Mouse (Mus musculus) heart, adult 18-20 months (tissue): Measurements from ENCODE around the gene Coro7. TPM values are rescaled to one million over a fixed set of nuclear protein-coding genes. Genes with fewer than 3 reads are reported as not detected.
A peak's percentile ranks its signal among the peaks of the same experiment; 100 is the strongest.
"Not testable (repeated sequence)": the region's sequence is repeated elsewhere in the genome, so short reads cannot be mapped to it uniquely, and the experiment has no call there.

ENCODE experiments used
- DNase-seq, 2 experiments: peaks; one replicate each; pipeline ENCODE4 v3.0.0; 2021 to 2022; ENCODE audit warnings: mixed read lengths in 1 of 2
- total RNA-seq, 2 experiments: library from RNA; stranded (reverse); gene quantifications; 2 replicates each; pipeline ENCODE4 v1.2.3; 2021

Gene Coro7
- total RNA-seq, 2 experiments from 2014 or later = 12.7 to 14.2 TPM

GRCm38 (mm10) chr16:4594814-4595526 is 84.6 kb downstream of the Coro7 start:
- peak in 1 of 2 experiments; percentile 68 for DNase-seq

- peak; percentile 71 to 76 for DNase-seq
Observed at GRCm38 (mm10) chr16:4593971-4594813, 85.4 kb downstream of the Coro7 start, which contains the start of gene Glis2. Gene Glis2, plus strand, starts transcription at chr16:4594713.

DNA sequence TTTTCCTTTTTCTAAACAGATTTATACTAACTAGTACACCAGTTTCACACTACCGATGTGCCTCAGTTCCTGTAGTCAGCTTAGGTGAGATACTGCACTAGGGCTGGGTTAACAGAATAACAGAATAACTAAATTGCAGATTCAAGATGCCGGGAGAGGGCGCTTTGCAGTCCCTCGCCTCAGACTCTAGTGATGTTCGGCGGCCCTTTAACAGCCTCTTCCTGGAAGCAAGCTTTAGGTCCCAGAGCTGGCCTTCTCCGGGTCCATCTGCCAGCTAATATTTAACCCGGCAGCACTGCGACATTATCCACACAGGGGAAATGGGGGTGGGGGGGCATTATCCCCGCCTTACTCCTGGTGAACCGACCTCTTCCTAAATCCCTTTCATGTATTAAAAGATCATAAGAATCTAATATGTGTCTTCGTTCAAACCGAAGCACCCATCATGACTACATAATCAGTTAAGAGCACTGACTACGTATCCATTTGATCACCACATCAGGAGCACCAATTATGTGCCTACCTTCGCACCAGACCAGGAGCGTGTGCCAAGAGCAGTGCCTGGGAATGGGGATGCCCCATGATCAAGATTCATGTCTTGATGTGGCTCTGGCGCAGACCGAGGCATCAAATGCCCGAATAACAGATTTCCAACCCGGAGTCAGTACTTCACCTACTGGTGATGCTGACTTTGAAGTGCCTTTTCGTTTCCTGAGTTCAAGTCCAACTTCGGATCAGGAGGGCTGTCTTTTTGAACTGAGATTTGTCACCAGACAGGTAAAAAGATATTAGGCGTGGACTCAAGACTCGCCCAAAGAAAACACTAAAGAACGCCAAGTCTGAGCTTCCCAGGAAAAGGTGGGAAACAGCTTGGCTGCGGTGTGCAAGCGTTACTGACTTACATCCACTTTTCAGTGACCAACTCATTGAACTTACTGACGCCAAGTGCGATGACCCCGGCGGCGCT is 86.4 kb downstream of the Coro7 start:
- peak; percentile 66 to 76 for DNase-seq

GRCm38 (mm10) chr16:4590236-4590635 is 89.3 kb downstream of the Coro7 start:
- DNase-seq = no peak

- DNase-seq = peak in 1 of 2 experiments; percentile 56
Observed at GRCm38 (mm10) chr16:4587516-4588210, 91.9 kb downstream of the Coro7 start.

DNA sequence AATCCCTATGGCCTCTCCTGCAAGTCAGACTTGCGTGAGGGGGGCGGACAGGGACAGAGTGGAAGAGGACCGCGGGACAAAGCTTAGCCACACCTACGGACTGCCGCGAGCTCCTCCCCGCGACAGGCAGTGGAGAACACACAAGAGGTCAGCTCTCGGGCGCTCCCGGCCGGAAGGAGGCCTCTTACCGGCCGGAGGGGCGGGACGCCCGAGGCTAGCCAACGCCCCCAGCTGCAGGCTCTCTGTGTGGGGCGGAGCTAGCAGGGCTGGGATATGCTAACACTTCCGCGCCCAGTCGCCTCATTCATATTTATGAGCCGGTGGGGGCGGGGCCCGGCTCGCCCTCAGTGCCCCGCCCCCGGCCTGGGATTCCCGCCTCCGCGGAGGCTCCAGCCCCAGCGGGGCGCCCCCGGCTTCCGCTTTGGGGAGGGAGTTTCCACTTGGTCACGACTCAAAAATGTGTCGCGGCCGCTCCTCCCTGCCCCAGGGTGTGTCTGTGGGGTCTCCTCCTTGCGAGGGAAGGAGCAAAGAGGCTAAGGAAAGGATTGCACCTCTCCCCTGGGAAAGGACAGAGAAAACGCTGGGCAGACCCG is 93.0 kb downstream of the Coro7 start:
- DNase-seq = peak; percentile 97 to 99

DNA sequence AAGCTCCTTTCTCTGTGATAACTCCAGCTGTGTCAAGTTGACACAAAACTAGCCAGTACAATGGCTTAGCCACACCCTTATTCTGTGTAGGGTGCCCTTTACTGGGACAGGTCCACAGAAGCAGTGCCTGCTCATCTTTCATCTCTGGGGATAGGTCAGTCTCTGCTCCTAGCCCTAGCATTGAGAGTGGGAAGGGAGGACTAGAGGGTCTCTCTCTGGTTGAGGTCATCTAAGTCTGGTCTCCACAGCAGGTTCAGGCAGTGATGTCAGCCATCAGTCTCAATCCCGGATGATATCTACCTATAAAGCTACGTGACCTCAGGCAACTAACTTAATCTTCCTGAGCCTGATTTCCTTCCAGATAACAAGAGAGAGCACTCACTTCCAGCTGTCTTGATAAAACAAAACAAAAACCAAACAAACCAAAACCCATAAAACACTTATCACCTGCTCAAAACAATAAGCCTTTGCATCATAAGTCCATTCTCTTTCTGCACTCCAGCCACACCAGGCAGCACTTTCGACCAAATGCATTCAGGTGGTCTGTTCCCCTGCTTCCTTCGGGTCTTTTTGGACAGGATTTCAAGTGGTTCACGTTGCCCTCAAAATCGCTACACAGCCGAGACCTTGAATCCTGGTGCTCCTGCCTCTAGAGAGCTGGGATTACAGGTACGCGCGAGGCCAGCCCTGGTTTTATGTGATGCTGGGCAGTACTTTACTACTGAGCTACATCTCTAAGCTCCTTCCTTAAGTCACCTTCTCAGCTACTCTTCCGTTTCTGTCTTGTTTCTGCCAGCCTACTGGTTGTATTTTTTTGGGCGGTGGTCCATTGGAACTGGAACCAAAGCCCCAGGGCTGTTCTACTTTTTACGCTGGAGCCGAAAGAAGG is 93.7 kb downstream of the Coro7 start:
- no peak for DNase-seq

DNA sequence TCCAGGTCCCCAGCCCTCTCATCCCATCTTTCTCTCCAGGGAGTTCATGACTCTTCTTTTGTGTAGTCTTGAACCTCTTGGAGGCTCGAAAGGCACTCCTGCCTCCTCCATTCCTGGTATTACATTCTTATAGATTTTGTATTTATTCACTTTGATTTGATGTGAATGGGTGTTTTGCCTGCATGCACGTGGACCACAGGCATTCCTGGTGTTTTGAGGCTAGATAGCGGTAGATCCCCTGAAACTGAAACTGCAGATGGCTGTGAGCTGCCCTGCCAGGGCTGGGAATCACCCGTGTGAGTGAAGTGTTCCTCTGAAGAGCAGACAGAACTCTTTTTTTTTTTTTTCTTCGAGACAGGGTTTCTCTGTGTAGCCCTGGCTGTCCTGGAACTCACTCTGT is 95.1 kb downstream of the Coro7 start:
- no peak for DNase-seq

DNA sequence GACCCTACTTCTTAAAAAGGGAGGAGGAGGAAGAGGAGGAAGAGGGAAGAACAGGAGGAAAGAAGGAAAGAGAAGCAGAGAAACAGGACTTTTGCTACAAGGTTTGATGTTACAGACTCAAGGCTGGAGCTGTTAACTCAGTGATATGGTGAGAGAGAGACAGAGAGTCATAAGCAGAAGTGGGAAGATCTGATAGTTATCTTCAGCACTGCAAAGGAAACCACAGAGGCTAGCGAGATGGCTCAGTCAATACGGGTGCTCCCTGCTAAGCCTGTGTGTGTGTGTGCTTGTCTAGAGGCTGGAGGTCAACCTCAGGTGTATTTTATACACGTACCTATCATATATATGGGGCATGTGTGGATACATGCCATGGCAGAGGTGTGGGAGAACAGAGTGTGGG is 95.8 kb downstream of the Coro7 start:
- DNase-seq = no peak

DNA sequence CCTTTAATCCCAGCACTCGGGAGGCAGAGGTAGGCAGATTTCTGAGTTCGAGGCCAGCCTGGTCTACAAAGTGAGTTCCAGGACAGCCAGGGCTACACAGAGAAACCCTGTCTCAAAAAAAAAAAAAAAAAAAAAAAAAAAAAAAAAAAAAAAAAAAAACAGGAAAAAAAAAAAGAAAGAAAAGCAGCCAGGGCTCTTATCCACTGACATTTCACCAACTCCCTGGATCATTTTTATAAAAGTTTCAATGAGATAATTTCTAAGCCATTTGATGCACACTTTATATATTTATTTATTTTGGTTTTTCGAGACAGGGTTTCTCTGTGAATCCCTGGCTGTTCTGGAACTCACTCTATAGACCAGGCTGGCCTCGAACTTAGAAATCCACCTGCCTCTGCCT is 98.4 kb downstream of the Coro7 start:
- DNase-seq = not testable (repeated sequence)

GRCm38 (mm10) chr16:4578630-4579029 is 100.9 kb downstream of the Coro7 start:
- no peak for DNase-seq

- no peak for DNase-seq
Observed at GRCm38 (mm10) chr16:4576873-4577272, 102.7 kb downstream of the Coro7 start.

Other genes with a start within 250 kb of the Coro7 start
- gene Srl, start 138.0 kb downstream of the Coro7 start, total RNA-seq = 100 to 1,000 TPM; 782 to 831 TPM
- 1 to 10 TPM; 2.1 to 2.6 TPM for gene Tfap4, start 119.9 kb downstream of the Coro7 start, total RNA-seq
- gene Glis2, start 85.1 kb downstream of the Coro7 start, total RNA-seq = 1 to 10 TPM; 6.2 to 8.5 TPM
- 100 to 1,000 TPM; 154 TPM for gene Pam16, start 54.8 kb downstream of the Coro7 start, total RNA-seq
- gene Vasn, start 39.8 kb downstream of the Coro7 start, total RNA-seq = 1 to 10 TPM; 7.7 to 9.7 TPM
- 100 to 1,000 TPM; 152 to 155 TPM for gene Dnaja3, start 39.8 kb downstream of the Coro7 start, total RNA-seq
- gene Nmral1, start 39.6 kb upstream of the Coro7 start, total RNA-seq = 1 to 10 TPM; 2.0 to 3.0 TPM
- gene Hmox2, start 46.6 kb upstream of the Coro7 start, total RNA-seq = 10 to 100 TPM; 76.9 to 95.9 TPM
- 10 to 100 TPM; 60.1 to 68.1 TPM for gene Cdip1, start 110.5 kb upstream of the Coro7 start, total RNA-seq
- gene 4930562C15Rik, start 155.6 kb upstream of the Coro7 start, total RNA-seq = under 1 TPM in 1 of 2 experiments, not detected in 1; 0.51 TPM
- 10 to 100 TPM; 14.3 to 19.7 TPM for gene Ubald1, start 200.5 kb upstream of the Coro7 start, total RNA-seq
- gene Mgrn1, start 206.5 kb upstream of the Coro7 start, total RNA-seq = 100 to 1,000 TPM; 165 to 167 TPM